Mouse (Mus musculus) G1E-ER4 (cell line): ENCODE data around the gene Ccdc155. TPM values are rescaled to one million over a fixed set of nuclear protein-coding genes. Genes with fewer than 3 reads are reported as not detected.

Experiments used
- GATA1 ChIP-seq: IDR thresholded peaks from one replicate; pipeline ENCODE4 v1.8.0; 2012; ENCODE audit warnings: low read length, inconsistent platforms
- polyA plus RNA-seq: library from polyadenylated mRNA; stranded (reverse); fragments of >175 nt; gene quantifications from 2 replicates; pipeline ENCODE4 v1.2.3, GENCODE M21; 2012

Ccdc155 gene
- polyA plus RNA-seq, 1 experiment, result not detected

DNA sequence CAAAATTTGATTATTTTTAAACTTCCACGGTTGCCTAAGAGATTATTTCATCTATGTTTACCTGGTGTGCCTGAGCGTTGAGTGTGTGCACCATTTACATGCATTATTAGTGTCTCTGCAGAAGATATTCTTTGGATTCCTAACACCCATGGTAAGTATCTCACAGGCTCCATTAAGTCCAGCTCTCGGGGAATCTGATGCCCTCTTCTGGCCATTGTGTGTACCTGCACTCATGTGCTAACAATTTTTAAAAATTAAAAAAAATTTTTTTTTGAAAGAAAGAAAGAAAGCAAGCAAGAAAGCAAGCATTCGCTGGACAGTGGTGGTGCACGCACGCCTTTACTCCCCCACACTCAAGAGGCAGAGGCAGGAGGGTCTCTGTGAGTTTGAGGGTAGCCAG is 3.6 kb upstream of the Ccdc155 start:
- no peak for TF ChIP-seq GATA1

DNA sequence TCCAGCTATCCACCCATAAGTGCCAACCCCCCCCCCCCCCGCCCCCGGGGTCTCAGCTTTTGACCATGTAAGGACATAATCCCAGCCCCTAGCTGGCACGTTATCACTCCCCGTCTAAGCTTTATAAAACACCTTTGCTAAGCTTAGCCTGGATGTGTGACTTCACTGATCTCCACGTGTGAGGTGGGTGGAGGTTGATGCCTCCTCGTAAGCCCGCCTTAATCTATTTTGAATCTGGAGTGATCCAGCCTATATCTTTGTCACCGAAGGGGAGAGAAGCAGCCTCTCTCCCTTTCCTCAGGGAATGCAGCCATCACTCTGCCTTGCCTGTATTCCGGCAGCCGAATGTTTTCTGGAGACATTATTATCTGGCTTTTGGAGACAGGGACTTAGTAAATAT is 2.0 kb downstream of the Ccdc155 start:
- no peak for TF ChIP-seq GATA1

DNA sequence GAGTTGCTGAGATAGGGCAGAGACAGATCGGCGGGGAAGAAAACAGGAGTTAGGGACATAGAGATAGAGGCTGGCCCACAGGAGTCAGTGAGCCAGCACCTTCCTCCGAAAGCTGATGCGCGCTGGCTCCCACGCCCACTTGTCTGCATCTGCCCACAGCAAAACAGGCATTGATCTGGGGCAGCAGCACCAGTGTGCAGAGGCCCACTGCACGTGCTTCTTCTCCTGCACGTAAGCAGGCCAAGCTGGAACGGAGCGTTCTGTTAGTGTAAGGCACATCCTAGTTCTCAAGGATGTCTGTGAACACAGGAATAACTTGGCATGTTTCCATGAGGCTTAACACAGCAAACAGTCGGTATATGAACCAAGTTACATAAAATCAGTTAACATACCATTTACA is 5.7 kb downstream of the Ccdc155 start:
- no peak for TF ChIP-seq GATA1

DNA sequence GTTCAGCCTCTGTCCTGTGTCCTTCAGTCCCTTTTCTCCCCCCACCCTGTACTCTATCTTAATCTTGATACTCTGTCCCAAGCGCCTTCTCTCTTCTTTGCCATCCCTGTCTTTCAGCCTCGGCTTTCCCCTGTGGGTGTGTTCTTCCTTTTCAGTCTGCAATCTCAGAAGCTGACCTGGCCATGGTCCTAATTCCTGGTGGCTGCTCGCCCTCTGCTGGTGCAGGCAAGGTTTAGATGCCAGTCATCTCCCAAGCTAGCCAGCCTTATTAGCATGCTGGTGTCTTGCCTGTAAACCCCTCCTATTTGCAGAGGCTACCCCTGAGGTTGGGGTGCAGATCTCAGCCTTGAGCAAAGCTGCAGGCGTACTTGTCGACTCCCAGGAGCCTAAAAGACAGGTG is 6.3 kb downstream of the Ccdc155 start:
- no peak for TF ChIP-seq GATA1

DNA sequence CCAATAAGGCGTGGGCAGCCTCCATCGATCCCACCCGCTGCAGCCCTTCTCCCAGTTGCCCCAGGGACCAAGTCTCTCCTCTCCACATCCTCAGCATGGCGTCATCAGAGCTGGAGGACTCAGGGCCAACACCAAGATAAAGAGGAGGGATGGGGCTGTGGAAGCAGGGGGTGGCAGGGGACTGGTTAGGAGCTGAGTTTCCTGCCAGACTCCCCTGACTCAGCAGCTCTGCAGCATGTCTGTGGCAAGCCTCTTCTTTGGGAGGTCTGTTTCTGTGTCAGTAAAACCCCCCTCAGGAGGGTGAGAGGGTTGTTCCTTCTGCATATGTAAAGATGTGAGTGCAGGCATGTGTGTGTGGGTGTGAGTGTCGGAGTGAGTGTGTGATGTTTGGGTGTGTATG is 7.7 kb downstream of the Ccdc155 start:
- no peak for TF ChIP-seq GATA1

DNA sequence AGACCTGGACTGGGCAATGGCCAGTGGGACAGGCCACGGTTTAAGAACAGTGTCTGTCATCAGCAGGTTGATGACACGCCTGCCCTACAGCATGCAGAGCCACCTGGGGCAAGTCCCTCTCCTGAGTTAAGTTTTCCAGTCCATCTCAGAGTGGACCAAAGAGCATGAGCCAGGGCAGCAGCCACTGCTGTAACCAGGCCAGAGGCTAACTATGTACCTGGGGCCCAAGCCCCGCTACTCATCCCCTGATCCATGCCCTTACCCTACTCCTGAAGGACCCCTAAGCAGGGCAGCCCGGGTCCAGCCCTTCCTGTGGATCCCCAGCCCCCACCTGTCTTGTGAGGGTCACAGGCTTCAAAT is 8.5 kb downstream of the Ccdc155 start:
- TF ChIP-seq GATA1, result no peak

DNA sequence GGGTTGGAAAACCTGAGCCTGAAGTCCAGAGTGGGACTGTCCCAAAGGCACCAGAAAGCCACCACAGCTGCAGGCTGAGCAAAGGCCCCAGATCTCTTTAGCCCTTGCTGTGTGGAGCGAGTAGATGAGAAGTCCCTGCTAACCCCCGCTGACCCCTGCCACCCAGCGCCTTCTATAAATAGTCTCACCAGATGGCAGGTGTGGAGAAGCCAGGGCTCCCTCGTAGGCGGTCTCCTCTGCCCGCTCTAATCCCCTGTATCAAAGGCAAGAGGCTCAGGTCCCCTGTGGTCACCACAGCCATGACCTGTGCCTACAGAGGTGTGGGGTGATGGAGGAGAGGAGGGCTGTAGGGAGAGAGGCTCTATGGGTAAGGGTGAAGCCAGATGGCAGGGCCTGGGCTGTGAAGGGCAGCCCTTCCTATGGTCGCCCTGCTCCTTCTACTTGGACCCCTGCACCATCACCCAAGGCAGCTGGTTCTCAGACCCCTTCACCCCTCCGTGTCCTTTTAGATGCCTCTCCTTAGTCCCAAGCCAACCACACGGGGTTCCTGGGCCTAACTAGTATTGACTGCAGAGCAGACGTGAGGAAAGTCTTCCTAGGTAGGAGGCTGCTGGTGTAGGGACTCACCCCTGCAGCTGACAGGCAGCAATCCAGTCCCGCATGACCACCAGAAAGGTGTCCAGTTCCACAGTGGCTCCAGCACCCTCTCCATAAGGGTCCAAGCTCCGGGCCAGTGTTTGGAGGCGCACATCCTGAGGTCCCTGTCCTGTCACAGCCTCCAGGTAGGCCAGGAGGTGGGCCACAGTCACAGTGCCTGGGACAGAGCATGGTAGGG is 9.1 kb downstream of the Ccdc155 start:
- no peak for TF ChIP-seq GATA1

DNA sequence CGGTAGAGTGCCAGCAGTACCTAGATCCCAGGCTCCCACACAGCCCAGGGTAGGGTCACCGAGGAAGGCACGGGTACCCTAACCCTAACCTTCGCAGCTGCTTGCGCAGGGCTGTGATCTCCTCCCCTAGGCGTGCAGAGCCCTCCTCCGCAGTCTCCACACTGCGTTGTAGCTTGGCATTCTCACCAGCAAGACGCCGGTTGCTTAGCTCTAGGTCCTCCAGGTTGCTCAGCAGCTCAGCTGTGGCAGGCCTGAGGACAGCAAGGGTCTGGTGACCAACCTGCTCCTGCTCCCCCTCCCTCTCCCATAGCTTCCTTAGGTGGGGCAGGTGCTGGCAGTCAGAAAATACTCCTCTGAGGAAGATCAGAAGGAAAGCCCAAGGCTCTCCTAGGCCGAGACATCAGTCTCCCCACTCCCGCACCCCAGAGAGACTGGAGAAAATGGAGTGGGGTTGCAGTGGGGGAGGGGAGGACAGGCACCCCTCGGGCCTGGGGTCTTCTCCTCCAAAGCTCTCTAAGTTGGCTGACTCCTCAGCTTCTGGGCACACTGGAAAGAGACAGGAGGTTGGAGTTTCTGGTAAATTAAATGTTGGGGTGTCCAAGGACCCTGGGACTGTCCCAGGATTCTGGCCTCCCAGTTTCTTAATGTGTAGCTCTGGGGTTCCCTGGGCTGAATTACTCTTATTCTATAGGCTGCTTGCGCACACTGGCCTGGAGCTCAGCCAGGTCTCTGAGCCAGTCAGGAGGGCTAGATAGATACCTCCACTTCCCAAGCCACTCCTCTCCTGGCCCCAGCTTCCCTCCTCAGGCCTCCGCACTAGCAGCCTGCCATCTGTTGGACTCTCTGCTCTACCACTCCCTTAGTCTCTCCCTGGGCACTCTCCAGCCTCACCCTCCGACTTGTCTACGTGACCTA is 10.6 kb downstream of the Ccdc155 start:
- no peak for TF ChIP-seq GATA1

DNA sequence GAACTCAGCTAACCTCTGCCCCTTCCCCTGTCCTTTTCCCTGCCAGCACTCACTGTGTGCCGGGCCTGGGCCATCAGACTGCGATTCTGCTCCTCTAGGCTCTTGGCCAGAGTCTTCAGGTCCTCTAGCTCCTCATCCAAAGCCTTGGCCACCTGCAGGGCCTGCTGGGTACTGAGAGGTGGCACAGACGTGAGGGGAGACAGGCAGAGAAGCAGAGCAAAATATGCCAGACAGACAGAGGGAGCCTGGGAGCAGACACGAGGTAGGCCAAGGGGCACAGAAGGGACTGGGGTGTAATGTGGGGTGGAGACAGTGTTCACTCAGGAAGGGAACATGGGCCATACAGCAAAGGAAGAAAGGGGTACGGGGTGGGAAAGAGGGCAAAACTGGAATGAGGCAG is 11.3 kb downstream of the Ccdc155 start:
- no peak for TF ChIP-seq GATA1

DNA sequence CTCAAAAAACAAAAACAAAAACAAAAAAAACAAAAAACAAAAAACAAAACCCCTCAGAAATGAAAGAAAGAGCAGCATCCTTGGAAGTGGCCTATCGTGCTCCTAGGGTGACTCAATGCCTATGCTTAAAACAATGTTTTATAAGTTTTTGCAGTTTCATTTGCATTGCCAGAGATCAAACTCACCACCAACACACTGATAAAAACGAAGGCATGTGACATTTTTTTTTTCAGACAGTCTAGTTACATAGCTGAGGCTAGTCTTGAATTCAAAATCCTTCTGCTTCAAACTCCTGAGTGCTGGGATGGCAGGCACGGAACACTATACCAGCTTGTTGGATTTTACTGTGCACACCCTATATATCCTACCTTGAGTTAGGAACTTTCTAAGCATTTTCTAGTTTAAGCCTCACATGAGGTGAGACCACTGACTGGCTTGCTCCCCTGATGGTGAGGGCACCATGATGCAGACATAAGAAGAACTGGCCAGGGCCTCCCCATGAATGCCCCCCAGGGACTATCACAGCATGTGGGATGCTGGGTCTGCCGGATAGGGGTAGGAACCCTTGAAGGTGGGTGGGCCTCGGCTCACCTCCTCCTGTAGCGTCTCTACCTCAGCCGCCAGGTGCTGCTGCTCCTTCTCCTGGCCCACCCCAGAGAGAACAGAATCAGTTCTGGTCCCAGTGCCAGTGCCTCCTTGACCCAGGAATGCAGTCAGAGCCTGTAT is 11.9 kb downstream of the Ccdc155 start:
- TF ChIP-seq GATA1, result no peak

DNA sequence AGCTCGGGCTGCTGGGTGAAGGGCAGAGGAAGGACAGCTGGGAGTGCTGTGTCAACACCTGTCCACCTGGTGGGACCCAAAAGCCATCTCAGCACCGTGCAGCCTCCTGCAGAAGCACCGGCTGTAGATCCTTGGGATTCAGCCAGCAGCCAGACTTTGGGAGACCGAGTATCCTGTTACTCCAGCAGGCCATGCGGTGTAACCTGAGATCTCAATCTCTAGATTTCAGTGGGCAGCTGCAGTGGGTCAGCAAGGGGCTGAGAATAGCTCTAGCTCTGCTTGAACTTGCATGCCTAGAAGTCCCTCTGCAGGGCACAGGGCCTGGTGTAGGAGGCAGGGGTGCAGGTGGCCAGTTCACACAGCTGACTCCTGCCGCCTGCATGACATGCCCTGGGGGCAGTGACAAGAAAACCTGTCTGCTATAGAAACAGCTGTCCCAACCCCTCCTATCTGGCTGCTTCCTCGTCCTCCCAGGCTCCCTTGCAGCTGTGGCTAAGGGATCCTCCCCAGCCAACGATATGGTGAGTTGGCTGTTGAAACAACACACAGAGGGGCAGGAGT is 12.8 kb downstream of the Ccdc155 start:
- TF ChIP-seq GATA1, result no peak

DNA sequence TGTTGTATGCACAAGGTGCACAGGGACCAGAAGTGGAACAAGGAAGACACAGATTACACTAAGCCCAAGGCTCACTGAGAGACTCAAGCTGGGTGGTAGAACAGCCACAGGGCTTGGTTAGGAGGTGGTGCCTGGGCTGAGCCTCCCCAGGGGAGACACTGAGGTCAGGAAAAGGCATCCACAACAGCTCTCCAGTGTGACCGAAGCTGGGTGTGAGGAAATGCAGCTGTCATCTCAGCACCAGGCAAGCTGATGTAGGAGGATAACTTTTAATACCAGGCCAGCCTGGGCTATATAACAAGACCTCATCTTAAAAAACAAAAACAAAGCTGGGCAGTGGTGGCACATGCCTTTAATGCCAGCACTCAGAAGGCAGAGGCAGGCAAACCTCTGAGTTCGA is 13.5 kb downstream of the Ccdc155 start:
- no peak for TF ChIP-seq GATA1

DNA sequence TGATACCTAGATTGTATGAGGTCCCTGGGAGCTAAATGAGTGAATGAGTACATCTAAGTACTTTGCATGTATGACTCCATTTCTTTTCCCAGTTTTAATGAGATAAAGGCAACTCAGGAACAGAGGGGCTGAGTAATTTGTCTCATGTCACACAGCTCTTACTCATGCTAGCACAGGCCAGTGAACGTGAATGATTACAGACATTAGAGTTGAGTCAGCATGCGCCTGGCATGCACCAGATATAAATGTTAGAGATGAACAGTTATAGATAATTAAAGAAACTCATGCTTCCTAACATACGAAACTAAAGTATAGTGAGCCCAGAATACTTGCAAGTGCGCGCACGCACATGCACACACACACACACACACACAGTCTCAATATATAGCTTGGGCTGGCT is 14.5 kb downstream of the Ccdc155 start:
- no peak for TF ChIP-seq GATA1

DNA sequence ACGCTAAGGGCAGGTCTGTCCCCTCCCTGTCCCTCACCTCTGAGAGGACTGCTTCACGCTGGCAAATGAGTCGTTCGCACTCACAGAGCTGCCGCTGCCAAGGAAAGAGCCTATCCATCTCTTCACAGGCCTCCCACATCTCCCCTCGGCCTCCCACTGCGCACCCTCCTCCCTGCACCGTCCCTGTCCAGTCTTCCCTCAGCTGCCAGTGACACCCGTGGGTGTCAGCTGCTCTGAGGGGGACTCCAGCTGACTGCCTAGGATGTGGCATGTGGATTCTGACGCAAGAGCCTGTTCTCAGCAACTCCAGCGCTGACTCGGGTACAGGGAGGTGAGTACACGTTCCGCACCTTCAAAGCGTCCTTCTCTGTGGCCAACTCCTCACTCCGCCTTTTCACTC is 15.1 kb downstream of the Ccdc155 start:
- TF ChIP-seq GATA1, result no peak

DNA sequence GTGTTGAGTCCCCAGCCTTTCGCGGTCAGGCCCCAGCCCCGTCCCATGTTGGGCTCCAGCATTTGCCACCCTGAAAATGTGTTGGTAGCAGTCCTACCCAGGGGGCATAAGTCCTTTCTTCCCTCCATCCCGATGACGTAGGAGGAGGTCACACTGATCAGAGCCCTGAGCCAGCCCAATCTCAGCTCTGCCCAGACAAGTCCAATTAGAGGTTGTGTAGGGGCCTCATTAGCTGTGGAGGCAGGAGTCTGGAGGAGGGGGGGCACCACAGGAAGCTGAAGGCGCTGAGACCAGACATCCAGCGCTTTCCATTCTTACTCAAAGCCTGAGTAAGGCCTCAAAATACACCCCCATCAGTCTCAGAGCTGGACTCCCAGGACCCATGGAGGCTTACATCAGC is 18.8 kb downstream of the Ccdc155 start:
- no peak for TF ChIP-seq GATA1

DNA sequence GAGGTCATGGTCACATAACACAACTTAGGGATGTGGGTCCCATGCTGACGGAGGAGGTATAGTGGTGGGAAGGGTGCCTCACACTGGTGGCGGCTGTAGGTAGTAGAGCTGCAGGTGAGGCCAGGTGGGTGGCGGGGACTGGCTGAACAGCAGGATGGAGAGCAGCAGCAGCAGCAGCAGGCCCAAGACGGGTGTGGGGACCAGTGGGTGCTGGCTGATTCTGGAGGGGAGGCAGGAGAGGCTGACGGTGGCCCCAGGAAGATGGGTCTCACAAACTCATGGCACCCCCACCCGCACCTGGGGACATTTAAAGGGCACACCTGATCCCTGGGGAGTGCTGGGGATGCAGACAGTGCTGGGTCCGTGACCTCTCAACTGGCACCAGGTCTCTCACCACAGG is 21.0 kb downstream of the Ccdc155 start:
- no peak for TF ChIP-seq GATA1
